Mouse (Mus musculus): ENCODE results near the gene Vapb. TPM values are rescaled to one million over a fixed set of nuclear protein-coding genes. Genes with fewer than 3 reads are reported as not detected.

Vapb gene
- total RNA-seq, 1 experiment from 2014 or later: 74.6 TPM

DNA sequence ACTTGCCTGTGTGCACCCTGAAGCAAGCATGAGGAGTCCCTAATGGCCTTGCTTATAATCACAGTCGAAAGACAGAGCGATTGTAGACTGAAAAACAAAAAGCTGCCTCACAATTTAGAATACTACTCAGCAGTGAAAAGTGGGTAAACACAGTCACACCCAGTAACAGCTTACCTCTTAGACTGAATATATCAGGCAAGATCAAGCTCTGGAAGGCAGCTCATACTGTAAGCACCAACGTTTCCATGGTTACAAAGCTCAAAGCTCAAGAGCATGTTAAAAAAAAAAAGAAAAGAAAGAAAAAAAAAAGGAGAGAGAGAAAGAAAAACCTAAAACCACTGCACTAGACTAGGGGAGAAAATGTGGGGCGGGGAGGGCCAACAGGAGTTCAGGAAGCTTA lies 89.0 kb downstream of the Vapb start:
- ATAC-seq (replicated peaks; ENCODE audit: low read depth, poor library complexity, severe bottlenecking): no peak

DNA sequence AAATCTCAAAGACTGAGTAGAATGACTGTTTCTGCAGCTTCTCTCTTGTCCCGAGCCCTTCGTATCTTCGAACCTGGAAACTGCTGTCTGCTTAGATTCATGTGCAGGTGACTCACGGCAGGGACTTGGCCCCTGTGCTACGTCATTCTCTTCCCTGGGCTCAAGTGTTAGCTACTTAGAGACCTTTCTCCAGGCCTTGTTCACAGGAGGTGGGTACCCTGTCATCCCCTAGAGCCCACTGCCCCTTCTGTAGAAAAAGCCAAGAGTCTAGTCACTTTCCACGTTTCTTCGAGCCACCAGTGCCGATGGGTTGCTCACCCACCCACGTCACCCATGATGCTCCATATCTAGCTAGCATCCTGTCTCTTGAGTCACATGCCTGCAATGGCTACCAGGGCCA lies 89.9 kb downstream of the Vapb start:
- no peak for ATAC-seq (replicated peaks; ENCODE audit: low read depth, poor library complexity, severe bottlenecking)

- no peak for ATAC-seq (replicated peaks; ENCODE audit: low read depth, poor library complexity, severe bottlenecking)
These were observed 90.8 kb downstream of the Vapb start for GRCm38 (mm10) chr2:173828134-173828533.

- ATAC-seq (replicated peaks; ENCODE audit: low read depth, poor library complexity, severe bottlenecking): no peak
These were observed 95.6 kb downstream of the Vapb start for GRCm38 (mm10) chr2:173832828-173833492.

Other genes with a start within 250 kb of the Vapb start
- not detected in 2 replicates for gene 1700021F07Rik, start 214.9 kb upstream of the Vapb start, total RNA-seq (2017)
- gene Ankrd60, start 159.1 kb upstream of the Vapb start, total RNA-seq (2017): not detected in 2 replicates
- gene Rab22a, start 77.8 kb upstream of the Vapb start, total RNA-seq (2017): 8.4 and 8.8 TPM in 2 replicates
- not detected in 2 replicates for gene 1700010B08Rik, start 18.1 kb upstream of the Vapb start, total RNA-seq (2017)

Data from common myeloid progenitor, adult 5-6 weeks (primary cell).